In the genomic region with DNA sequence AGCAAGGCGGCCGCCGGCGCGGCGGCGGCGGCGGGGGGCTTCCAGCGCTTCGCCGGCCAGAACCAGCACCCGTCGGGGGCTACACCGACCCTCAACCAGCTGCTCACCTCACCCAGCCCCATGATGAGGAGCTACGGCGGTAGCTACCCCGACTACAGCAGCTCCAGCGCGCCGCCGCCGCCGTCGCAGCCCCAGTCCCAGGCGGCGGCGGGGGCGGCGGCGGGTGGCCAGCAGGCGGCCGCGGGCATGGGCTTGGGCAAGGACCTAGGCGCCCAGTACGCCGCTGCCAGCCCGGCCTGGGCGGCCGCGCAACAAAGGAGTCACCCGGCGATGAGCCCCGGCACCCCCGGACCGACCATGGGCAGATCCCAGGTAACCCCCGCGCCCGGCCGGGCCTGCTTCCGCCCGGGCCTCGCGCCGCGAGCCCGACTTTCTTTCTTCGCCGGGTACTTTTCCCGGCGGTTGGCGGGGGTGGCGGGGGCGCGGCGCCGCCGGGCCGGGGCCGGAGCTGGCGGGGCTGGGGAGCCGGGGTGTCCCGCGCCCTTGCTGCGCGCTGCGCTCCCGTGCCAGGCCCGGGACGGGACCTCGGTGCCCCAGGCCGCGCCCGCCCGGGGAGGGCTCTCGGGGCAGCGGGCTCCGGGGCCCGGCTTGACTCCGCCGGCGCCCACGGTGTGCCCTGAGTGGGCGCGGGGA, we compare ENCODE assay signal across 8 mouse cellular contexts. TPM values are rescaled to one million over a fixed set of nuclear protein-coding genes. Genes with fewer than 3 reads are reported as not detected.
A peak's percentile ranks its signal among the peaks of the same experiment; 100 is the strongest.
DNase-seq lines count a peak whose midpoint lies in the region; ATAC-seq lines count a peak whose summit lies in the region.

No protein-coding gene starts in this region.

- H3K9ac ChIP-seq in limb, embryonic 12.5 days (replicated peaks): peak overlapping the region; percentile 100
- peak overlapping the region; percentile 99 for H3K9ac ChIP-seq in midbrain, embryonic 15.5 days

- peaks cover 41% of the 10 kb centered on the region for H3K4me1 ChIP-seq in erythroblast, embryonic 14.5 days (ENCODE audit: control insufficient read depth)
- H3K4me1 ChIP-seq in limb, embryonic 12.5 days (replicated peaks): peaks cover 40% of the 10 kb centered on the region
- H3K4me1 ChIP-seq in midbrain, embryonic 15.5 days: peaks cover 36% of the 10 kb centered on the region

- peak; percentile 43 for DNase-seq in layer of hippocampus, adult 11-12 months (ENCODE audit: low spot score)
- DNase-seq in layer of hippocampus, adult 18-20 months (ENCODE audit: low spot score in 2 of 2): no peak
- DNase-seq in adrenal gland, postnatal 25 days: peak; percentile 62
- DNase-seq in heart, postnatal 14 days: peak; percentile 65 to 68
- peak; percentile 76 for DNase-seq in testis, postnatal 10 days (ENCODE audit: low spot score)

- no peaks in the 10 kb centered on the region for H3K27me3 ChIP-seq in erythroblast, embryonic 14.5 days (ENCODE audit: control insufficient read depth)
- H3K27me3 ChIP-seq in limb, embryonic 12.5 days: no peaks in the 10 kb centered on the region
- H3K27me3 ChIP-seq in midbrain, embryonic 15.5 days (replicated peaks): no peaks in the 10 kb centered on the region

- H3K36me3 ChIP-seq in erythroblast, embryonic 14.5 days (ENCODE audit: control insufficient read depth): no peaks in the 10 kb centered on the region
- no peaks in the 10 kb centered on the region for H3K36me3 ChIP-seq in limb, embryonic 12.5 days
- no peaks in the 10 kb centered on the region for H3K36me3 ChIP-seq in midbrain, embryonic 15.5 days (replicated peaks)

- intact Hi-C loops in heart, postnatal 14 days (cut with DNase I): loop anchor here (1.0 to 10.0 kb wide), 5 partner anchors 61 to 781 kb away; no protein-coding TSS in a partner anchor

- peak overlapping the region; percentile 77 for H3K4me2 ChIP-seq in limb, embryonic 12.5 days
- peak overlapping the region; percentile 73 for H3K4me2 ChIP-seq in midbrain, embryonic 15.5 days

- H3K9me3 ChIP-seq in erythroblast, embryonic 14.5 days (ENCODE audit: control insufficient read depth, low read length): no peaks in the 10 kb centered on the region
- no peaks in the 10 kb centered on the region for H3K9me3 ChIP-seq in limb, embryonic 12.5 days
- H3K9me3 ChIP-seq in midbrain, embryonic 15.5 days: no peaks in the 10 kb centered on the region

- H3K27ac ChIP-seq in limb, embryonic 12.5 days: peak overlapping the region; percentile 100
- peak overlapping the region; percentile 100 for H3K27ac ChIP-seq in midbrain, embryonic 15.5 days

- WGBS in limb, embryonic 12.5 days: under 1% methylated on average over 81 of the region's 95 CpGs
- under 1% methylated on average over 78 of the region's 95 CpGs for WGBS in midbrain, embryonic 15.5 days

- no peak for ATAC-seq in limb, embryonic 12.5 days (ENCODE audit: insufficient number of reproducible peaks, insufficient read depth, low FRiP score, low TSS enrichment, low read depth)
- peak; percentile 19 for ATAC-seq in midbrain, embryonic 15.5 days (replicated peaks)

- H3K4me3 ChIP-seq in erythroblast, embryonic 14.5 days (replicated peaks): peak overlapping the region; percentile 89
- peak overlapping the region; percentile 97 for H3K4me3 ChIP-seq in limb, embryonic 12.5 days (replicated peaks)
- peak overlapping the region; percentile 69 for H3K4me3 ChIP-seq in midbrain, embryonic 15.5 days

RNA-seq across cellular contexts. Expression of a gene that starts 2.1 kb away (rescaled TPM):
- 100 to 1,000 TPM; 103 to 108 TPM for total RNA-seq in layer of hippocampus, adult 18-20 months (2021)
- 85.8 and 86.1 TPM in 2 replicates for total RNA-seq in adrenal gland, postnatal 25 days (2021)
- polyA plus RNA-seq in erythroblast, embryonic 14.5 days (2012): 1.5 and 2.6 TPM in 2 replicates
- 10 to 100 TPM; 33.6 to 36.6 TPM for total RNA-seq in heart, postnatal 14 days (2021)
- polyA plus RNA-seq in limb, embryonic 12.5 days (2016; fragmentation: Nextera tagmentation; extraction: Ambion mirVana): 17.8 and 18.2 TPM in 2 replicates
- polyA plus RNA-seq in midbrain, embryonic 15.5 days (2015; fragmentation: Nextera tagmentation; extraction: Ambion mirVana): 14.4 and 16.5 TPM in 2 replicates

Comparison
In these comparisons a context has a peak if more than half of its experiments do, and no peak if none do; other contexts are left out.
1. DNase-seq: peak in layer of hippocampus, adult 11-12 months (single experiment), adrenal gland, postnatal 25 days (single experiment), heart, postnatal 14 days (2 of 2) and testis, postnatal 10 days (single experiment); none in layer of hippocampus, adult 18-20 months (0 of 2).
2. Peak in every context shown above with its lines, with median percentiles within 50 percentile points of each other: H3K4me3 ChIP-seq.